Mouse (Mus musculus): Measurements from ENCODE around the gene Olfr55. TPM values are rescaled to one million over a fixed set of nuclear protein-coding genes. Genes with fewer than 3 reads are reported as not detected.
"Not testable (repeated sequence)": the region's sequence is repeated elsewhere in the genome, so short reads cannot be mapped to it uniquely, and the experiment has no call there.

Gene Olfr55
- not detected in 2 replicates for polyA plus RNA-seq (2015; fragmentation: Nextera tagmentation; extraction: Ambion mirVana)

GRCm38 (mm10) chr17:33168147-33168546 is at the start of gene Olfr55:
Gene Olfr55 (plus strand): TSS chr17:33168447.
- H3K9ac ChIP-seq; H3K4me1 ChIP-seq (replicated peaks); ATAC-seq (ENCODE audit: low read depth); H3K36me3 ChIP-seq; H3K4me2 ChIP-seq; H3K27me3 ChIP-seq; H3K27ac ChIP-seq; H3K9me3 ChIP-seq (replicated peaks); H3K4me3 ChIP-seq (replicated peaks); DNase-seq: not testable (repeated sequence)
- 38% methylated on average over 1 of the region's 1 CpGs for WGBS (ENCODE audit: insufficient replicate concordance)

DNA sequence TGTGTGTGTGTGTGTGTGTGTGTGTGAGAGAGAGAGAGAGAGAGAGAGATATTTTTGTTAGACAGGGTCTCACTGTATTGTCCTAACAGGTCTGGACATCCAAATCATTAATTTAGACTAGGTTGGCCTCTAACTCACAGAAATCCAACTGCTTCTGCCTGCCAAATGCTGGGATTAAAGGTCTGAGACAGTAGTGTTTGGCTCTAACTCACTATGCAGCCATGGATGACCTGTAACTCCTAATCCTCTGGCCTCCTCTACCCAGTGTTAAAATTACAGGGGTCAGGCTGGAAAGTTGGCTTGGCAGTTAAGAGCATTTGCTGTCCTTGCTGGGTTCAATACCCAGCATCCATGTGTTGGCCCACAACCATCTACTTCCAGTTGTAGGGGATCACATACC is 43.7 kb upstream of the Olfr55 start:
- H3K27ac ChIP-seq: no peak overlapping the region
- no peaks in the 10 kb centered on the region for H3K27me3 ChIP-seq
- H3K36me3 ChIP-seq: no peaks in the 10 kb centered on the region
- no peak for ATAC-seq (ENCODE audit: low read depth)
- no peak overlapping the region for H3K9ac ChIP-seq
- H3K4me2 ChIP-seq: no peak overlapping the region
- no peak overlapping the region for H3K4me3 ChIP-seq (replicated peaks)
- no peaks in the 10 kb centered on the region for H3K4me1 ChIP-seq (replicated peaks)
- H3K9me3 ChIP-seq (replicated peaks): no peaks in the 10 kb centered on the region
- DNase-seq: no peak

- H3K4me1 ChIP-seq (replicated peaks): no peaks in the 10 kb centered on the region
- H3K36me3 ChIP-seq: no peaks in the 10 kb centered on the region
- WGBS (ENCODE audit: insufficient replicate concordance): 38% methylated on average over 2 of the region's 2 CpGs
- DNase-seq (no peak), ATAC-seq (ENCODE audit: low read depth) (no peak)
- no peak overlapping the region for H3K27ac ChIP-seq
- H3K4me2 ChIP-seq: no peak overlapping the region
- no peak overlapping the region for H3K4me3 ChIP-seq (replicated peaks)
- H3K27me3 ChIP-seq: no peaks in the 10 kb centered on the region
- H3K9me3 ChIP-seq (replicated peaks): no peaks in the 10 kb centered on the region
- H3K9ac ChIP-seq: no peak overlapping the region
These were observed 42.0 kb upstream of the Olfr55 start for GRCm38 (mm10) chr17:33126257-33126656.

- no peaks in the 10 kb centered on the region for H3K27me3 ChIP-seq
- DNase-seq (no peak), ATAC-seq (ENCODE audit: low read depth) (no peak)
- no peak within 1 kb of the TSS for H3K4me2 ChIP-seq
- no peaks in the 10 kb centered on the region for H3K36me3 ChIP-seq
- H3K4me1 ChIP-seq (replicated peaks): no peaks in the 10 kb centered on the region
- H3K4me3 ChIP-seq (replicated peaks): no peak within 1 kb of the TSS
- H3K9ac ChIP-seq: no peak within 1 kb of the TSS
- H3K9me3 ChIP-seq (replicated peaks): peaks cover 8% of the 10 kb centered on the region; the same call in 1 of the 2 replicates
- 67% methylated on average over 18 of the region's 18 CpGs for WGBS (ENCODE audit: insufficient replicate concordance)
- H3K27ac ChIP-seq: no peak within 1 kb of the TSS
These were observed 28.9 kb upstream of the Olfr55 start, which contains the start of gene Morc2b for GRCm38 (mm10) chr17:33139261-33139820. Gene Morc2b (minus strand): TSS chr17:33139683.

DNA sequence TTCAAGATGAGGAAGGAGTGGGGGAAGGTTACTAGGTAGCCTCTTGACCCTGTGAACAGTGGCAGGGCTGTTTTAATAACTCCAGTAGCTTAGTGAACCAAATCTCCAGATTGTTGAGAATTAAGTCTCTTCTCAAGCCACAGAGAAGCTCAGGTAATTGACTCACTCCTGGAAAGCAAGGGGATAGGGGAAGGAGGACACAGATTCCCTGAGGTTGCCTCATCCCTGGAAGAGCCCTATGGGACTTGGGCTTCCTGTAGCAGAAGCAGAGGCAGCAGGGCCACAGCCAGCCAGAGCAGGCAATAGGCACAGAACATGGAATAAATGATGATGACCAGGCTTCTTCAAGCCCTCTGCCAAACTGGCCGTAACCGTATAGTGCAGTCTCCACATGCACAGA is 22.8 kb downstream of the Olfr55 start, which contains the start of gene Olfr239:
Gene Olfr239 (plus strand): TSS at position 301 of the 400 bp plus-strand sequence.
- H3K4me3 ChIP-seq (replicated peaks); H3K27me3 ChIP-seq; H3K4me2 ChIP-seq; H3K9ac ChIP-seq; H3K27ac ChIP-seq; DNase-seq; H3K4me1 ChIP-seq (replicated peaks); H3K36me3 ChIP-seq; H3K9me3 ChIP-seq (replicated peaks); ATAC-seq (ENCODE audit: low read depth): not testable (repeated sequence)
- no CpG with 5 or more reads among the region's 2 CpGs for WGBS (ENCODE audit: insufficient replicate concordance)

DNA sequence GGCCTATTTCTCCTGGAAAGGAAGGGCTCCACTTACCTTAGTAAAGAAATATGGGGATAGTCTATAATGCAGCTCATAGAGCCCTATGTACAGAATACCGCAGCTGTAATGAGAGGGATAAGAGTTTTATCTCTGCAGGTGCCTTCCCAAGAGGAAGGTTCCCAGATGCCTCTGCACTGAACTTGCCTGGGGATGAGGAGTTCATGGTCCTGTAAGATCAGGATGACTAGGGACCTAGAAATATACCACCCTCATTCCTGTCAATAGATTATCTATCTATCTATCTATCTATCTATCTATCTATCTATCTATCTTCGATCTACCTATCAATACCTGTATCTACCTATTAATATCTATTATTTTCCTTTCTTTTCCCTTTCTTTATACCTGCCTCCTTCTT is 53.3 kb downstream of the Olfr55 start, which contains the start of gene Olfr1564:
Gene Olfr1564 (minus strand): TSS at position 101 of the 400 bp plus-strand sequence.
- no peak within 1 kb of the TSS for H3K4me2 ChIP-seq
- no peak within 1 kb of the TSS for H3K27ac ChIP-seq
- no peaks in the 10 kb centered on the region for H3K4me1 ChIP-seq (replicated peaks)
- no peak within 1 kb of the TSS for H3K4me3 ChIP-seq (replicated peaks)
- no peak within 1 kb of the TSS for H3K9ac ChIP-seq
- no peaks in the 10 kb centered on the region for H3K27me3 ChIP-seq
- ATAC-seq (ENCODE audit: low read depth): no peak
- peaks cover 4% of the 10 kb centered on the region; the same call in 1 of the 2 replicates for H3K9me3 ChIP-seq (replicated peaks)
- no peak for DNase-seq
- 57% methylated on average over 2 of the region's 2 CpGs for WGBS (ENCODE audit: insufficient replicate concordance)
- H3K36me3 ChIP-seq: no peaks in the 10 kb centered on the region

Other genes with a start within 250 kb of the Olfr55 start
- gene Cyp4f13, start 221.0 kb upstream of the Olfr55 start, polyA plus RNA-seq (2015; fragmentation: Nextera tagmentation; extraction: Ambion mirVana): 4.0 and 5.0 TPM in 2 replicates
- 6.4 and 6.5 TPM in 2 replicates for gene Zfp472, start 202.6 kb upstream of the Olfr55 start, polyA plus RNA-seq (2015; fragmentation: Nextera tagmentation; extraction: Ambion mirVana)
- 3.5 and 4.0 TPM in 2 replicates for gene Zfp952, start 175.3 kb upstream of the Olfr55 start, polyA plus RNA-seq (2015; fragmentation: Nextera tagmentation; extraction: Ambion mirVana)
- 2.7 and 3.3 TPM in 2 replicates for gene Zfp763, start 135.0 kb upstream of the Olfr55 start, polyA plus RNA-seq (2015; fragmentation: Nextera tagmentation; extraction: Ambion mirVana)
- gene 4921501E09Rik, start 100.4 kb upstream of the Olfr55 start, polyA plus RNA-seq (2015; fragmentation: Nextera tagmentation; extraction: Ambion mirVana): not detected in 2 replicates
- 1.5 TPM in 2 replicates for gene Zfp563, start 79.1 kb upstream of the Olfr55 start, polyA plus RNA-seq (2015; fragmentation: Nextera tagmentation; extraction: Ambion mirVana)
- not detected in 2 replicates for gene Morc2b, start 28.8 kb upstream of the Olfr55 start, polyA plus RNA-seq (2015; fragmentation: Nextera tagmentation; extraction: Ambion mirVana)
- not detected in 2 replicates for gene Olfr239, start 22.9 kb downstream of the Olfr55 start, polyA plus RNA-seq (2015; fragmentation: Nextera tagmentation; extraction: Ambion mirVana)
- gene Olfr1564, start 53.2 kb downstream of the Olfr55 start, polyA plus RNA-seq (2015; fragmentation: Nextera tagmentation; extraction: Ambion mirVana): not detected in 2 replicates
- gene Zfp955a, start 86.7 kb downstream of the Olfr55 start, polyA plus RNA-seq (2015; fragmentation: Nextera tagmentation; extraction: Ambion mirVana): 5.1 and 5.6 TPM in 2 replicates
- gene Olfr63, start 96.2 kb downstream of the Olfr55 start, polyA plus RNA-seq (2015; fragmentation: Nextera tagmentation; extraction: Ambion mirVana): 0.01 TPM in 2 replicates
- 2.7 and 3.3 TPM in 2 replicates for gene Zfp955b, start 121.1 kb downstream of the Olfr55 start, polyA plus RNA-seq (2015; fragmentation: Nextera tagmentation; extraction: Ambion mirVana)
- 3.2 and 3.4 TPM in 2 replicates for gene Zfp81, start 190.4 kb downstream of the Olfr55 start, polyA plus RNA-seq (2015; fragmentation: Nextera tagmentation; extraction: Ambion mirVana)
- gene Zfp101, start 226.2 kb downstream of the Olfr55 start, polyA plus RNA-seq (2015; fragmentation: Nextera tagmentation; extraction: Ambion mirVana): 7.9 and 11.0 TPM in 2 replicates

Data from liver, embryonic 13.5 days (tissue).